ENCODE assay signal across 8 mouse cellular contexts in the genomic region with DNA sequence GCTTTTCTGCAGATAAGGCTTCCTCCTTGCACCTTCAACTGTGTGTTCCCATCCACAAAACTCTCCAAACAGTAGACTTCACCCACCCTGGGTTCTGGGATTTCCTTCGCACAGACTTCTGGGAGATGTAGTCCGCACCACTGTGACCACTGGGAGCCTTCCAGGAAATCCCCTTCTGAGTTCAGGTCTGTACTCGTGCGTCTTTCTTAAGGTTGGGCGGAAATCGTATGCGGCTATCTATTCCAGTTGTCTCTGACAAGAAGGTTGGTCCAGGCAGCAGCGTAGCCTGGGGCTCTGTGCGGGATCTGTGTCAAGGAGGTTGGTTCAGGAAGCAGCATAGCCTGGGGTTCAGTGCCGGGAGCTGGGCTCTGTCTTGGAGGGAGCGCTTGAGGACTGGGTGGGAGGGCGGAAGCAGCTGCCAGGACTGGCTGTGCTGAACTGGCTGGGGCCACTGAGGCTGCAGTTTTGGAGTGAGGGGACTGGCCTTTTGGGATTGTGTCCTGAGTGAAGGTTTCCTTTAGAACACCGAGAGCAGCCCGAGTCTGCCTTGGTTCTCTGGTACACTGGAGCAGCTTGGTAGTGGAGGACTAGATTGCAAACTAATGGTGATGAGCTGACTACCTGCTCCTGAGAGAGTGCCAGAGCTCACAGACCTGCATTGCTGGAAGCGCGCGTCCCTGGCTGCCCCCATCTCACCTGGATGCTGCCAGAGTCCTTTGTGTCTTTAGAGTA. TPM values are rescaled to one million over a fixed set of nuclear protein-coding genes. Genes with fewer than 3 reads are reported as not detected.
DNase-seq lines count a peak whose midpoint lies in the region; ATAC-seq lines count a peak whose summit lies in the region.
"Not testable (repeated sequence)": the region's sequence is repeated elsewhere in the genome, so short reads cannot be mapped to it uniquely, and the experiment has no call there.

A gene (plus strand): TSS at position 192 of the 732 bp plus-strand sequence.

- not testable (repeated sequence) for H3K27ac ChIP-seq in embryonic facial prominence, embryonic 15.5 days (replicated peaks)
- H3K27ac ChIP-seq in limb, embryonic 13.5 days = peak within 1 kb of the TSS; percentile 70
- H3K27ac ChIP-seq in midbrain, embryonic 15.5 days = peak within 1 kb of the TSS; percentile 71

- 2% methylated on average over 17 of the region's 17 CpGs for WGBS in embryonic facial prominence, embryonic 15.5 days
- under 1% methylated on average over 17 of the region's 17 CpGs for WGBS in limb, embryonic 13.5 days
- 0% methylated on average over 17 of the region's 17 CpGs for WGBS in midbrain, embryonic 15.5 days

- H3K36me3 ChIP-seq in embryonic facial prominence, embryonic 15.5 days; limb, embryonic 13.5 days; midbrain, embryonic 15.5 days (replicated peaks): not testable (repeated sequence)

- peak within 1 kb of the TSS; percentile 47 for H3K9ac ChIP-seq in embryonic facial prominence, embryonic 15.5 days
- peak within 1 kb of the TSS; percentile 73 for H3K9ac ChIP-seq in limb, embryonic 13.5 days
- peak within 1 kb of the TSS; percentile 61 for H3K9ac ChIP-seq in midbrain, embryonic 15.5 days

- H3K9me3 ChIP-seq in embryonic facial prominence, embryonic 15.5 days (replicated peaks); limb, embryonic 13.5 days; midbrain, embryonic 15.5 days: not testable (repeated sequence)

- peak within 1 kb of the TSS; percentile 59 for H3K4me2 ChIP-seq in embryonic facial prominence, embryonic 15.5 days (replicated peaks)
- peak within 1 kb of the TSS; percentile 68 for H3K4me2 ChIP-seq in limb, embryonic 13.5 days (replicated peaks)
- H3K4me2 ChIP-seq in midbrain, embryonic 15.5 days = peak within 1 kb of the TSS; percentile 65

- peak; percentile 57 for DNase-seq in 3134 (ENCODE audit: extremely low read depth, insufficient read length, low spot score)
- DNase-seq in adrenal gland, postnatal 4 days (ENCODE audit: low spot score in 2 of 2) = peak; percentile 11 to 52
- DNase-seq in heart, adult 8-10 months (ENCODE audit: low spot score) = peak; percentile 88
- peak; percentile 89 for DNase-seq in kidney, adult 9 months
- DNase-seq in spleen, adult 18-20 months = peak; percentile 67 to 77

- H3K27me3 ChIP-seq in embryonic facial prominence, embryonic 15.5 days; limb, embryonic 13.5 days; midbrain, embryonic 15.5 days (replicated peaks): not testable (repeated sequence)

- not testable (repeated sequence) for H3K4me1 ChIP-seq in embryonic facial prominence, embryonic 15.5 days; limb, embryonic 13.5 days; midbrain, embryonic 15.5 days

- H3K4me3 ChIP-seq in embryonic facial prominence, embryonic 15.5 days (replicated peaks) = peak within 1 kb of the TSS; percentile 58
- peak within 1 kb of the TSS; percentile 70 for H3K4me3 ChIP-seq in limb, embryonic 13.5 days
- H3K4me3 ChIP-seq in midbrain, embryonic 15.5 days = peak within 1 kb of the TSS; percentile 79

- ATAC-seq in embryonic facial prominence, embryonic 15.5 days (ENCODE audit: insufficient number of reproducible peaks, low FRiP score, low TSS enrichment, low read depth) = peak; percentile 95
- ATAC-seq in limb, embryonic 13.5 days (ENCODE audit: low FRiP score, low read depth) = peak; percentile 98
- ATAC-seq in midbrain, embryonic 15.5 days (replicated peaks) = peak; percentile 99

RNA-seq across cellular contexts. Expression of the gene that starts here (rescaled TPM):
- total RNA-seq in adrenal gland, postnatal 4 days (2021) = 1 to 10 TPM; 7.5 to 9.3 TPM
- 6.1 and 7.2 TPM in 2 replicates for polyA plus RNA-seq in embryonic facial prominence, embryonic 15.5 days (2015; fragmentation: Nextera tagmentation; extraction: Ambion mirVana)
- total RNA-seq in heart, adult 8-10 months (2022) = 1 to 10 TPM; 2.6 to 3.7 (median 3.1) TPM
- 7.9 and 9.5 TPM in 2 replicates for polyA plus RNA-seq in limb, embryonic 13.5 days (2015; fragmentation: Nextera tagmentation; extraction: Ambion mirVana)
- 6.1 and 6.2 TPM in 2 replicates for polyA plus RNA-seq in midbrain, embryonic 15.5 days (2015; fragmentation: Nextera tagmentation; extraction: Ambion mirVana)

Comparison
In these comparisons a context has a peak if more than half of its experiments do, and no peak if none do; other contexts are left out.
1. DNase-seq: peak in every context shown above with its lines; median percentile 89 in kidney, adult 9 months; 88 in heart, adult 8-10 months; 72 in spleen, adult 18-20 months; 57 in 3134; 32 in adrenal gland, postnatal 4 days.